Mouse (Mus musculus): ENCODE data around the gene Ccdc83.

DNA sequence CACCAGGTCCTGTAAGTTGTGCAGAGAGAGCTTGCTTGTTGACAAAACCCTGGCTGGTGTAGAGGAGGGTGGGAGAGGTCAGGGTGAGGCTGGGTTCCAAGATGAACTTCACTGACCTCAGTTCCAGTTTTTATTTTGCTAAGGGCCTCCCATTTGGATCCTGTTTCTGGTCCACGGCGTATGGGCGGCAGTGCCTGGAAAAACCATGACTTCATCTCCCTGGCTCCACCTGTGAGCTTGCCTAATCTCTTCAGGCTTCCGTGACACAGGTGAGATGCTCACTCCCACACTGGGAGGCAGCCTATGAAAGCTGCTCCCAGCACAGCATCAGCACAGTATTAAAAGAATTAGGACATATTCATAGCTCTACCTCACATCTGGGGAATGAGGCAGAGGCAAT lies 12.2 kb upstream of the Ccdc83 start:
- TF ChIP-seq CTCF (conservative IDR thresholded peaks at IDR 0.05; ENCODE audit: insufficient read depth, insufficient read length, low read depth, low read length) (no peak), POLR2A (IDR thresholded peaks at IDR 0.05; ENCODE audit: low read depth, low read length) (no peak)

Measured in kidney, adult 2 months (tissue).